Mouse (Mus musculus): ENCODE data around the gene Fance. TPM values are rescaled to one million over a fixed set of nuclear protein-coding genes. Genes with fewer than 3 reads are reported as not detected.
A peak's percentile ranks its signal among the peaks of the same experiment; 100 is the strongest.
"Not testable (repeated sequence)": the region's sequence is repeated elsewhere in the genome, so short reads cannot be mapped to it uniquely, and the experiment has no call there.

Fance gene
- polyA plus RNA-seq, 1 experiment from 2014 or later, result 20.2 TPM

DNA sequence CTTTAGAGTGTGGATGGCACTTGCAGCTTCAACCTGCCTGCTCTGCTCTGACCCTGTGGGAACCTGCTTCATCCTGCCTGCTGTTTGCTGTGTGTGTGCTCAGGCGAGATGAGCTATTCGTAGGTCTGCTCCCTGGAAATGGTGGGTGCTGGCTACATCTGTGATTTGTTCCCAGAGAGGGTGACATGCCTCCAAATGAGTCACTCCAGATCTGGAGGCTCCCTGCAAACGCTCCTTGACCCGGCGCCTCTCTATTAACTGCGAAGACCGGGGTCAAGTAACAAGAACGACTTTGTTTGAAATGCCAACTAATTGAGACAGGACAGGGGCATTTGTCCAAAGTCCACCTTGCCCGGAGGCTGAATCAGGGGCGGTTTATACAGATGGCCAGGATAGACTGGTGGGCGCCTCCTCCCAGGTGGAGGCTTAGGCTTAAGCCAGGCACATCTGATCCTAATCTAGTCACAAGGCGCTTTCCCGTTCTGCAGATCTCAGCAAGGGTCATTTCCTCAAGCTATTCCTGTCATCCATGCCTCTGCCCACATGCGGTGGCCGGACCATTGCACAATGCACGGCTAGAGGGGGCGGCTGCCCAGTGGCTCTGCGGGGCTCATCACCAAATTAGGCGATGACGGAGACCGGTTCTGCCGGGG, 14.5 kb downstream of the Fance start:
- Histone ChIP-seq H3K4me1 (ENCODE audit: control insufficient read depth, insufficient read depth, low read length) (peaks cover 36% of the 10 kb centered on the region), H3K9ac (ENCODE audit: low read depth, low read length) (peak overlapping the region; percentile 80), H3K36me3 (ENCODE audit: control insufficient read depth, insufficient read depth, low read length) (peaks cover 10% of the 10 kb centered on the region; the same call in 1 of the 2 replicates), H3K4me2 (ENCODE audit: low read depth, low read length) (peak overlapping the region; percentile 73), H3K9me3 (ENCODE audit: control insufficient read depth, low read length) (no peaks in the 10 kb centered on the region; the same call in 1 of the 2 replicates), H3K4me3 (ENCODE audit: low read length) (peak overlapping the region; percentile 98), H3K27ac (ENCODE audit: low read length) (peak overlapping the region; percentile 97), H3K27me3 (replicated peaks; ENCODE audit: control insufficient read depth, insufficient read depth, low read length) (no peaks in the 10 kb centered on the region)
- 7% methylated on average over 22 of the region's 22 CpGs for WGBS
- ATAC-seq, result peak; percentile 59

DNA sequence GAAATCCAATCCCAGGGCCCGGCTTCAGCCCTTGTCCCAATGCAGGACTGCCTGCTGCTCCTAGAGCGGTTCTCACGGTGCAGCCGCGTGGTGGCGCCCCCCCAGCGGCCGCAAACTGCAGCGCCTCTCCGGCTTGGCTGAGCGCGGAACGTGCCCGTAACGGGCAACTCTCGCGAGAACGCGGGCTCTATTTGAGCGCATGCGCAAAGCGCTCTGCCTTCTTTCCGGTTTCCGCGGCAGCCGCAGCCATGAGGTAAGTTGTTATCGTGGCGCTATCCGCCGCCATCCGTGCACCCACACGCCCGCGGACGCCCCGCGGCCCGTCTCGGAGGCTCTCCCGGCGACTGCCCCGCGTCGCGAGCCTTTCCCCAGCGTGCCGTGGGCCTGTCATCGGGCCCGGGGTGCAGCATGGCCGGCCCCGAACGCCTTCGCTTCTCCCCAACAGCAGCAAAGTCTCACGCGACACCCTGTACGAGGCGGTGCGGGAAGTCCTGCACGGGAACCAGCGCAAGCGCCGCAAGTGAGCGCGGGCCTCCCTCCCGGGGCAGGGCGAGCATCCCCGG, 15.1 kb downstream of the Fance start, which contains the start of gene Rpl10a:
TSS of gene Rpl10a (plus strand) at position 106 of the 563 bp plus-strand sequence.
- no peaks in the 10 kb centered on the region; the same call in 1 of the 2 replicates for H3K9me3 ChIP-seq (ENCODE audit: control insufficient read depth, low read length)
- H3K9ac ChIP-seq (ENCODE audit: low read depth, low read length), result peak within 1 kb of the TSS; percentile 99
- H3K4me1 ChIP-seq (ENCODE audit: control insufficient read depth, insufficient read depth, low read length), result peaks cover 42% of the 10 kb centered on the region
- no peaks in the 10 kb centered on the region for H3K27me3 ChIP-seq (replicated peaks; ENCODE audit: control insufficient read depth, insufficient read depth, low read length)
- H3K4me2 ChIP-seq (ENCODE audit: low read depth, low read length), result peak within 1 kb of the TSS; percentile 73
- H3K4me3 ChIP-seq (ENCODE audit: low read length), result peak within 1 kb of the TSS; percentile 98
- WGBS, result under 1% methylated on average over 67 of the region's 67 CpGs
- peaks cover 11% of the 10 kb centered on the region; the same call in 1 of the 2 replicates for H3K36me3 ChIP-seq (ENCODE audit: control insufficient read depth, insufficient read depth, low read length)
- peak; percentile 88 for ATAC-seq
- H3K27ac ChIP-seq (ENCODE audit: low read length), result peak within 1 kb of the TSS; percentile 97

DNA sequence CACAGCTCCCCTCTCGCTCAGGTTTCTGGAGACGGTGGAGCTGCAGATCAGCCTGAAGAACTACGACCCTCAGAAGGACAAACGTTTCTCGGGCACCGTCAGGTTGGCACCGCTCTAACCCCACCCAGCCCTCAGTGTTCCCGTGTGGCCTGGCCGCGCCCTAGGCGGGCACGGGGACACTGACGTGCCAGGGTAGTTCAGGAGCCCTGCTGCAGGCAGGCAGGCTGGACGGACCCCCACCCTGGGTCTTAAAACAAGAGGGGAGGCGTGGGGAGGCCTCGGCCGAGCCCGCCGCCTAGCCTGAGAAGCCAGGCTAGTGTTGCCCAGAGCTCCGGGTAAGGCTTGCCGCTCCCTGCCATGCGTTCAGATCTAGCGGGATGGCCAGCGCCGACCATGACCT, 15.6 kb downstream of the Fance start:
- Histone ChIP-seq H3K27ac (ENCODE audit: low read length) (peak overlapping the region; percentile 97), H3K9me3 (ENCODE audit: control insufficient read depth, low read length) (no peaks in the 10 kb centered on the region; the same call in 1 of the 2 replicates), H3K4me3 (ENCODE audit: low read length) (peak overlapping the region; percentile 98), H3K27me3 (replicated peaks; ENCODE audit: control insufficient read depth, insufficient read depth, low read length) (no peaks in the 10 kb centered on the region), H3K4me1 (ENCODE audit: control insufficient read depth, insufficient read depth, low read length) (peaks cover 46% of the 10 kb centered on the region), H3K9ac (ENCODE audit: low read depth, low read length) (peak overlapping the region; percentile 99), H3K4me2 (ENCODE audit: low read depth, low read length) (peak overlapping the region; percentile 56), H3K36me3 (ENCODE audit: control insufficient read depth, insufficient read depth, low read length) (peaks cover 15% of the 10 kb centered on the region; the same call in 1 of the 2 replicates)
- peak; percentile 1; the same call in 1 of the 2 replicates for ATAC-seq
- WGBS, result 0% methylated on average over 25 of the region's 25 CpGs

DNA sequence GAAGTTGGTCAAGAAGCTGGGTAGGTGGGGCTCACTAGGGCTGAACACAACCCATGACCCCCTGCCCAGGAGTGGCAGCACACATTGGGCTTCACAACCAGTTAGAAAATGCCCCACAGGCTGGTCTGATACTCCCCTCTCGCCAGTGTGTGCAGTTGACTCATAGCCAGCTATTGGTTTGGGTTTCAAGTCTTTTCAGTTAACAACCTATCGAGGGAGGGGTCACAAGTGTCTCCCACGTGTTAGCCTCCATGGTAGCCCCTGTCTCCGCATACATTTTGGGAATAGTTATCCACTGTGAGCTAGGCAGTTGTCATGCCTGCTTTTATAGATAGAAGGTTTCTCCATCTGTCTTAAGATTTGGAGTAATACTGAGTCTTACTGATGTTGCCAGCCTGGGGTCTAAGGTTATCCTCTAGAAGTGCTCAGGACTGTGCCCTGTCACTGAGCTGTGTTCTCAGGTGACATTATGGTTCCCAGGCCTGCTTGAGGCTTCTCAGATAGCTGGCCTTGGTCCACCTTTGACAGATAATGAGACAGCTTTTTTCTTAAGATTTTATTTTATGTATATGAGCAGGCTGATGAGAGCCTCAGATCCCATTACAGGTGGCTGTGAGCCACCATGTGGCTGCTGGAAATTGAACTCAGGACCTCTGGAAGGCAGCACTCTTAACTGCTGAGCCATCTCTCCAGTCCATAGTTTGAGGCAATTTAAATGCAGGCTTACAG, 16.3 kb downstream of the Fance start:
- H3K9me3 ChIP-seq (ENCODE audit: control insufficient read depth, low read length), result no peaks in the 10 kb centered on the region
- no peaks in the 10 kb centered on the region for H3K27me3 ChIP-seq (replicated peaks; ENCODE audit: control insufficient read depth, insufficient read depth, low read length)
- H3K9ac ChIP-seq (ENCODE audit: low read depth, low read length), result peak overlapping the region; percentile 99
- H3K36me3 ChIP-seq (ENCODE audit: control insufficient read depth, insufficient read depth, low read length), result peaks cover 15% of the 10 kb centered on the region; the same call in 1 of the 2 replicates
- H3K27ac ChIP-seq (ENCODE audit: low read length), result peak overlapping the region; percentile 97
- H3K4me3 ChIP-seq (ENCODE audit: low read length), result peak overlapping the region; percentile 98
- 8% methylated on average over 4 of the region's 4 CpGs for WGBS
- H3K4me2 ChIP-seq (ENCODE audit: low read depth, low read length), result peak overlapping the region; percentile 56
- peaks cover 51% of the 10 kb centered on the region for H3K4me1 ChIP-seq (ENCODE audit: control insufficient read depth, insufficient read depth, low read length)
- ATAC-seq, result no peak

DNA sequence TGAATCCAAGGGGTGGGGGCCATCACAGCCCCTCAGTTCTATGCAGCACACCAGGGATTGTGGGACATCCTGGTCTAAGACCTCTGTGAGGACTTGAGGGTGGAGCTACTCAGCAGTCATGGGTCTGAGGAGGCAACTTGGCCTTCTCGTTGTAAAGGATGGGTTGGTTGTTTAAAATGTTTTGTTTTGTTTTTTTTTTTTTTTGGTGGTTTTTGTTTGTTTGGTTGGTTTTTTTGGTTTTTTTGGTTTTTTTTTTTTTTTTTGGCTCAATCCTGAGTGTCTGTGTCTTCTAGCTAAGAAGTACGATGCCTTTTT, 16.9 kb downstream of the Fance start:
- H3K36me3 ChIP-seq (ENCODE audit: control insufficient read depth, insufficient read depth, low read length), result peaks cover 18% of the 10 kb centered on the region; the same call in 1 of the 2 replicates
- peak overlapping the region; percentile 56 for H3K4me2 ChIP-seq (ENCODE audit: low read depth, low read length)
- 38% methylated on average over 2 of the region's 2 CpGs for WGBS
- no peaks in the 10 kb centered on the region for H3K27me3 ChIP-seq (replicated peaks; ENCODE audit: control insufficient read depth, insufficient read depth, low read length)
- H3K4me1 ChIP-seq (ENCODE audit: control insufficient read depth, insufficient read depth, low read length), result peaks cover 51% of the 10 kb centered on the region
- peak overlapping the region; percentile 97 for H3K27ac ChIP-seq (ENCODE audit: low read length)
- peak overlapping the region; percentile 98 for H3K4me3 ChIP-seq (ENCODE audit: low read length)
- H3K9me3 ChIP-seq (ENCODE audit: control insufficient read depth, low read length), result no peaks in the 10 kb centered on the region
- ATAC-seq, result no peak
- H3K9ac ChIP-seq (ENCODE audit: low read depth, low read length), result peak overlapping the region; percentile 99

DNA sequence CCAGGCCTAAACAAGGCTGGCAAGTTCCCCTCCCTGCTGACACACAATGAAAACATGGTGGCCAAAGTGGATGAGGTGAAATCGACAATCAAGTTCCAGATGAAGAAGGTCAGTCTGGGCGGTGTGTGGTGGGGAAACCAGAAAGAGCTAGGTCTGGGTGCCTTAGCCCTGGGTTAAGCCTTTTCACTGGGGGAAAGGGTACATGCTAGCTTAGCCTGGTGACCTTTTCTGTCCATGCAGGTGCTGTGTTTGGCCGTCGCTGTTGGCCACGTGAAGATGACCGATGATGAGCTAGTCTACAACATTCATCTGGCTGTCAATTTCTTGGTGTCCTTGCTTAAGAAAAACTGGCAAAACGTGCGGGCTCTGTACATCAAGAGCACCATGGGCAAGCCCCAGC, 17.3 kb downstream of the Fance start:
- Histone ChIP-seq H3K4me2 (ENCODE audit: low read depth, low read length) (peak overlapping the region; percentile 56; the same call in 1 of the 2 replicates), H3K4me3 (ENCODE audit: low read length) (peak overlapping the region; percentile 27), H3K9ac (ENCODE audit: low read depth, low read length) (0 out of 2 replicates have a peak overlapping the region, but pooled peaks have one; percentile 1), H3K36me3 (ENCODE audit: control insufficient read depth, insufficient read depth, low read length) (peaks cover 18% of the 10 kb centered on the region; the same call in 1 of the 2 replicates), H3K4me1 (ENCODE audit: control insufficient read depth, insufficient read depth, low read length) (peaks cover 51% of the 10 kb centered on the region)
- 43% methylated on average over 7 of the region's 8 CpGs for WGBS
- H3K27ac ChIP-seq (ENCODE audit: low read length); ATAC-seq; H3K9me3 ChIP-seq (ENCODE audit: control insufficient read depth, low read length); H3K27me3 ChIP-seq (replicated peaks; ENCODE audit: control insufficient read depth, insufficient read depth, low read length): not testable (repeated sequence)

DNA sequence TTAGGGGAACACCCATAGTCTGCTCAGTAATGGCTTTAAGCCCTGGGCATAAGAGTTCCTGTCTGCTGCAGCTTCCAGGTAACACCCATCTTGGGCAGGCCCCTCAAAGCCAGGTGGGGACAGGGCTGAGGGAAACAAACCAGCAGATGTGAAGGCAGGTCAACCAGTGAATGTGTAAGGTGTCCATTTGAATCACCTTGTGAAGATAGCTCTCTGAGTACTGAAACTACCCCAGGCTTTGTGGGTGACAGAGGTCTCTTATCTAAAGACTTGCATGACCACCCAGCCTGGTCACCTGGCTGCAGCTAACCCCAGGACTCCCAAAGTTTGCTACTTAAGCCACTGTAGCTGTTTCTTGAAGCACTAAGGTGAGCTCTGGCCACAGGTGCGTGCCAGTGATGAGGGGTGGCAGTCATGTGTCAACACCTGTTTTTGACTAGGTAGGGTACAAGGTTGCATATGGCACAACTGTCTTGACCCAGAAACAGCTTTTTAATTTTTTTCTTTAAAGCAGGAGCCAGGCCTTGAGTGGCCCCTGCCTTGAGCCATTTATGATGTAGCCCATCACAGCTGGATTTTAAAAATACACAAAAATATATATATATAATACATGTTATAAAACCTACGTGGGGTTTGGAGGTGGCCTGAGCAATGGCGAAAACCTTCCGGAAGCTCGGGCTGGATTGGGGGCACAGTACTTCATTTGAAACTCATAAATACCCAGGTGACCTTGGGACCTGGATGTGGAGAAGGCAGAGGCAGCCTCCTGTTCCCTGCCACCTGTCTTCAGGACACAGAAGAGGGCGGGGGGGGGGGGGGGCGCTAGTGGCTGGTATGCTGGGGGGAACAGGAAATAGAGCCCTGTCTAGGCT, 18.2 kb downstream of the Fance start:
- H3K4me1 ChIP-seq (ENCODE audit: control insufficient read depth, insufficient read depth, low read length), result peaks cover 51% of the 10 kb centered on the region
- H3K9me3 ChIP-seq (ENCODE audit: control insufficient read depth, low read length), result no peaks in the 10 kb centered on the region
- H3K27ac ChIP-seq (ENCODE audit: low read length), result peak overlapping the region; percentile 41
- H3K4me2 ChIP-seq (ENCODE audit: low read depth, low read length), result no peak overlapping the region
- H3K4me3 ChIP-seq (ENCODE audit: low read length), result no peak overlapping the region
- H3K9ac ChIP-seq (ENCODE audit: low read depth, low read length), result peak overlapping the region; percentile 1; the same call in 1 of the 2 replicates
- 27% methylated on average over 7 of the region's 7 CpGs for WGBS
- no peak for ATAC-seq
- H3K27me3 ChIP-seq (replicated peaks; ENCODE audit: control insufficient read depth, insufficient read depth, low read length), result no peaks in the 10 kb centered on the region
- H3K36me3 ChIP-seq (ENCODE audit: control insufficient read depth, insufficient read depth, low read length), result peaks cover 18% of the 10 kb centered on the region; the same call in 1 of the 2 replicates

DNA sequence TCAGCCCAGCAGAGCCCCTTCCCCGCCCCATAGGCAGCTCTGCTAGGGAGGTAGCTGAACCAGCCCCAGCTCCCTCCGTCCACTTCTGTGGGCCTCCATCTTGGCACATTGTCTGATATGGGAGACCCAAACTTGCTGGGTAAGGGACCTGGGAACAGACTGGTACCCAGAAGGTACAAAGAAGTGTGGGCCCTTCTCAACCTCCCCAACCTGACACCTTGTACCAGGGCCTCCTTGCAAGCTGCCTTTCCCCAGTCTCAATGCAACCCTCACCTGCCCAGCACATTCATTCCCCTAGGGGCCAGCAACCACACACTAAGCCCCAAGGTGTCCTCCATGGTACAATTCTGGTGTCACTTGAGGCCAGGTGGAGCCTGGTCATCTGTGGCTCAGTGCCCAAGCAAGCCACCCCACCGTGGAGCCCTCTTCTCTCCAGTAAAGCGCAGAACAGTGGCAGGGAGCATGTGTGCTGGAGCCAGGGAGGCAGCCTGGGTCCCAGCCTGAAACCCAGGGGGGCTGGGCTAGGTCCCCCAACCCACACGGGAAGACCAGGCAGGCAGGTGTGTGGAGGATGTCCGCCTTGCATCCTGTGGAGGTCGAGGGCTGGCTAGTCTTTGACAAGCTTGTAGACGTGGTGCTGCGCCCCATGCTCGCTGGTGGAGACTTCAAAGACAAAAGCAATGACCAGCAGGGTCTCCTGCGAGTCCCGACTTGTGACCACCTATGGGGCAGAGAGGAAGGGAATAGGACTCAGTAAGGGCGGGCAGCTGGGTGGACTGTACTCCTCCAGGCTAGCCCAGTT, 19.0 kb downstream of the Fance start:
- Histone ChIP-seq H3K27ac (ENCODE audit: low read length) (peak overlapping the region; percentile 35), H3K9ac (ENCODE audit: low read depth, low read length) (peak overlapping the region; percentile 40; the same call in 1 of the 2 replicates), H3K9me3 (ENCODE audit: control insufficient read depth, low read length) (no peaks in the 10 kb centered on the region), H3K27me3 (replicated peaks; ENCODE audit: control insufficient read depth, insufficient read depth, low read length) (no peaks in the 10 kb centered on the region), H3K4me1 (ENCODE audit: control insufficient read depth, insufficient read depth, low read length) (peaks cover 46% of the 10 kb centered on the region), H3K4me3 (ENCODE audit: low read length) (no peak overlapping the region), H3K36me3 (ENCODE audit: control insufficient read depth, insufficient read depth, low read length) (peaks cover 18% of the 10 kb centered on the region; the same call in 1 of the 2 replicates), H3K4me2 (ENCODE audit: low read depth, low read length) (no peak overlapping the region)
- no peak for ATAC-seq
- WGBS, result 50% methylated on average over 13 of the region's 13 CpGs
